Mouse (Mus musculus): ENCODE measurements around the gene Creb3l2.

DNA sequence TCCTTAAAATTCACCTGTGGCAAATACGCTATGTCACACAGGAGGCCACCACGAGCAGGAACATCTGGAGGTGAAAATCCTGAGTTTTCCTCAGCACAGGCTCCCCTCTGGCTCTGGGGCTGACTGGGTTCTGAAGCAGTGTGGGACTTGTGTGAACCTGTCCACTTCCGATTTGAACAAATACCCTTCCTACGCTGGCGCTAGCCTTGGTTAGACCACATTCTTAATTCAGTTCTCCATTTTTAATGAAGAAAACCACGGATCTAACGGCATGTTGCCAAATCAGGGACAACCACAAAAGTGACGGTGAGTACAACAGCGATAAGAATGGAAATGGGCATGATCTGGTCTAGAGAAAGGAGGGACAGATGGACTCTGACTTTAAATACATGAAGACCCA is 157.1 kb downstream of the Creb3l2 start:
- TF ChIP-seq POLR2A (IDR thresholded peaks at IDR 0.05; ENCODE audit: borderline replicate concordance, low read depth, low read length) (no peak), CTCF (IDR thresholded peaks at IDR 0.05; ENCODE audit: low read depth, low read length) (no peak)
